Mouse (Mus musculus) lung, embryonic 16.5 days (tissue): Measurements from ENCODE around the gene Stat1. TPM values are rescaled to one million over a fixed set of nuclear protein-coding genes. Genes with fewer than 3 reads are reported as not detected.
A peak's percentile ranks its signal among the peaks of the same experiment; 100 is the strongest.

Experiments
- ATAC-seq: fragments of 200-750 bp; cut with Nextera tagmentation; 2 replicates; pipeline ENCODE4 v1.8.0; 2017; ENCODE audit warnings: low read depth, mild to moderate bottlenecking, moderate library complexity
- H3K27ac ChIP-seq: fragments of 300-500 bp; sonication (generic); 2 replicates; pipeline ENCODE4 v1.5.1; 2014; ENCODE audit warnings: mild to moderate bottlenecking, control low read depth, low read length
- H3K27me3 ChIP-seq: fragments of 300-500 bp; sonication (generic); 2 replicates; pipeline ENCODE4 v1.6.1; 2014; ENCODE audit warnings: low read depth, low read length, mixed read lengths; ENCODE audit not compliant: control insufficient read depth, insufficient read depth
- H3K36me3 ChIP-seq: fragments of 300-500 bp; sonication (generic); 2 replicates; pipeline ENCODE4 v1.6.1; 2014; ENCODE audit warnings: low read length; ENCODE audit not compliant: control insufficient read depth, insufficient read depth
- H3K4me1 ChIP-seq: fragments of 300-500 bp; sonication (generic); replicated peaks from 2 replicates; pipeline ENCODE4 v1.6.1; 2014; ENCODE audit warnings: low read length, mixed read lengths; ENCODE audit not compliant: control insufficient read depth, insufficient read depth
- H3K4me2 ChIP-seq: fragments of 300-500 bp; sonication (generic); 2 replicates; pipeline ENCODE4 v1.6.1; 2014; ENCODE audit warnings: low read depth, low read length, control low read depth
- H3K4me3 ChIP-seq: fragments of 300-500 bp; sonication (generic); 2 replicates; pipeline ENCODE4 v1.5.1; 2014; ENCODE audit warnings: mild to moderate bottlenecking, low read length, control low read depth
- H3K9ac ChIP-seq: fragments of 300-500 bp; sonication (generic); 2 replicates; pipeline ENCODE4 v1.6.1; 2014; ENCODE audit warnings: low read length, control low read depth
- H3K9me3 ChIP-seq: fragments of 300-500 bp; sonication (generic); 2 replicates; pipeline ENCODE4 v1.6.1; 2016; ENCODE audit warnings: low read length; ENCODE audit not compliant: control insufficient read depth
- WGBS: fragments of 180-500 bp; shearing (Covaris S2); extraction: QIAGEN DNeasy Blood & Tissue Kit; methylation state at CpG from one replicate; pipeline ENCODE4 v1.1.7; 2014; 5-methylcytosine and 5-hydroxymethylcytosine counted together
- polyA plus RNA-seq: library from polyadenylated mRNA; unstranded; fragments of >200 nt; fragmentation: Nextera tagmentation; extraction: Ambion mirVana; gene quantifications from 2 replicates; pipeline ENCODE4 v1.2.1, GENCODE M21; 2015

Gene Stat1
- 24.9 and 29.9 TPM in 2 replicates for polyA plus RNA-seq

- Histone ChIP-seq H3K27ac (peak within 1 kb of the TSS; percentile 53), H3K27me3 (no peaks in the 10 kb centered on the region), H3K4me3 (peak within 1 kb of the TSS; percentile 77), H3K4me1 (peaks cover 10% of the 10 kb centered on the region), H3K4me2 (peak within 1 kb of the TSS; percentile 76), H3K9ac (peak within 1 kb of the TSS; percentile 73), H3K9me3 (no peaks in the 10 kb centered on the region), H3K36me3 (no peaks in the 10 kb centered on the region)
- 3% methylated on average over 37 of the region's 37 CpGs for whole genome bisulfite sequencing
- peak; percentile 96 for ATAC-seq
These were observed at the start of gene Stat1 for GRCm38 (mm10) chr1:52118860-52119591. Gene Stat1 (plus strand): TSS chr1:52119440.

DNA sequence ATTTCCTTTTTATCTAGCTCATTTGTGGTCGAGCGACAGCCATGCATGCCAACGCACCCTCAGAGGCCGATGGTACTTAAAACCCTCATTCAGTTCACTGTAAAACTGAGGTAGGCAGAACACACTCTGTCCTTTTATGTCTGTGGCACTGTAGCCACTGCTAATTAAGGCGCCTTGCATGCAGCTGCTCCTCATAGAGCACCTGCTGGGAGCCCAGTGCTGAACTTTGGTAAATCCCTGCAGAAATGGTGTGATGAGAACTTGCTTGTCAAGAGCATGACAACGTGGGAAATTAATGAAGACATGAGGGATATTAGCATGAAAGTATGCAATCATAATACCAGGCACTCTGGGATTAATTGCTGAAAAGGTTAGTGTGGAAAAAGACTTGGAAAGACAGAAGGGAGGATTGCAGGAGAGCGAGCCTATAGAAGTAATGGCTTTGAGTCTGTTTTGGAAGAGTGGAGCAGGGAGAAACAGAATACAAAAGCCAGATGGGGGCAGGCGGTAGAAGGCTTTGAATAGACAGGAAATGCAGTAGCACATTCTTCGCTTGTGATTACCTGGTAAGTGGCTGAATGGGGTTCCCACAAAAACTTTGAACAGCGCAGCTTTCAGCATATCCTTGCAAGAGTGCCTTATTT is 39.4 kb upstream of the Stat1 start:
- H3K4me3 ChIP-seq, result no peak overlapping the region
- H3K9me3 ChIP-seq, result no peaks in the 10 kb centered on the region
- H3K27me3 ChIP-seq, result no peaks in the 10 kb centered on the region
- H3K4me2 ChIP-seq, result no peak overlapping the region
- H3K36me3 ChIP-seq, result no peaks in the 10 kb centered on the region
- ATAC-seq, result no peak
- no peak overlapping the region for H3K27ac ChIP-seq
- WGBS, result 33% methylated on average over 10 of the region's 10 CpGs
- H3K9ac ChIP-seq, result no peak overlapping the region
- H3K4me1 ChIP-seq, result no peaks in the 10 kb centered on the region

- H3K36me3 ChIP-seq, result no peaks in the 10 kb centered on the region
- H3K4me1 ChIP-seq, result no peaks in the 10 kb centered on the region
- H3K4me3 ChIP-seq, result no peak overlapping the region
- WGBS, result 33% methylated on average over 8 of the region's 8 CpGs
- H3K4me2 ChIP-seq, result no peak overlapping the region
- H3K9ac ChIP-seq, result no peak overlapping the region
- no peaks in the 10 kb centered on the region for H3K9me3 ChIP-seq
- no peak overlapping the region for H3K27ac ChIP-seq
- no peaks in the 10 kb centered on the region for H3K27me3 ChIP-seq
- ATAC-seq, result no peak
These were observed 38.9 kb upstream of the Stat1 start for GRCm38 (mm10) chr1:52080375-52080774.

DNA sequence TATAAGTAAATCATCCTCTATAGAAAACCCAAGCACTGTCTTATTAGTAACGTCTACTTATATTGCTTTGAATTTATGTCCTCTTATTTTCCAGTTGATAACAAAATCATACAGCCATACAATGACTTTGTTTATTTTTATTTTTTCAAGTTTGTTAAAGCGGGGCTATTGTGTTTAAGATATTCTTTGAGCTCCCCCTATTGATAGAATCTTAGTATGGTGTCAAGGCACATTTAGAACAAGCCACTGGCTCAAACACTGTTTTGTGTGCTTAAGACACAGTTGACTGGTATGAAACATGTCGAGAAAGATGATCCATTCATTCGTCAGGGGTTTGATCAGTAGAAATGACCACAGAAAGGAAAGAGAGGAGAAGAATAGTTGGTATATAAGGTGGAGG is 33.0 kb upstream of the Stat1 start:
- Histone ChIP-seq H3K4me3 (no peak overlapping the region), H3K36me3 (no peaks in the 10 kb centered on the region), H3K4me2 (no peak overlapping the region), H3K27me3 (no peaks in the 10 kb centered on the region), H3K9ac (no peak overlapping the region), H3K27ac (no peak overlapping the region), H3K9me3 (no peaks in the 10 kb centered on the region), H3K4me1 (no peaks in the 10 kb centered on the region)
- ATAC-seq, result no peak
- WGBS, result 19% methylated on average over 4 of the region's 4 CpGs

DNA sequence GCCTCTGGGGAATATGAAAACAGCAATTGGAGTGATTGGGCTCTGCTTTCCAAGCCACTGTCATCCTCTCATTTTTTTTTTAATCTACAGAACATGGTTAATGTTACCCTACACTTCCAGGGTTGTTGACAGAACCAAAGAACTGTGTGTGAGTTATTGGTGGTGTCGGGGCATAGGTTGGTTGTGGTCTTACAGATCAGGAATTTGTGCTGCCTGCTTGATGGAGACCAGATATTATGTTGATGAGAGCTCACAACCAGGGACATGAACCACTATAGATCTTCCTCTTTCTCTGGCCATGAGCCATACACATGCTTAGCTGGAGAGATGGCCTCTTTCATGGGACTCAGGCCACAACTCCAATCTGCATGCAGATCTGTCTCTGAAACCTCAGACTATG is 32.1 kb upstream of the Stat1 start:
- H3K4me2 ChIP-seq, result no peak overlapping the region
- 68% methylated on average over 1 of the region's 1 CpGs for WGBS
- no peaks in the 10 kb centered on the region for H3K36me3 ChIP-seq
- H3K4me3 ChIP-seq, result no peak overlapping the region
- H3K27ac ChIP-seq, result no peak overlapping the region
- no peak for ATAC-seq
- H3K9me3 ChIP-seq, result no peaks in the 10 kb centered on the region
- H3K4me1 ChIP-seq, result no peaks in the 10 kb centered on the region
- no peak overlapping the region for H3K9ac ChIP-seq
- H3K27me3 ChIP-seq, result no peaks in the 10 kb centered on the region

DNA sequence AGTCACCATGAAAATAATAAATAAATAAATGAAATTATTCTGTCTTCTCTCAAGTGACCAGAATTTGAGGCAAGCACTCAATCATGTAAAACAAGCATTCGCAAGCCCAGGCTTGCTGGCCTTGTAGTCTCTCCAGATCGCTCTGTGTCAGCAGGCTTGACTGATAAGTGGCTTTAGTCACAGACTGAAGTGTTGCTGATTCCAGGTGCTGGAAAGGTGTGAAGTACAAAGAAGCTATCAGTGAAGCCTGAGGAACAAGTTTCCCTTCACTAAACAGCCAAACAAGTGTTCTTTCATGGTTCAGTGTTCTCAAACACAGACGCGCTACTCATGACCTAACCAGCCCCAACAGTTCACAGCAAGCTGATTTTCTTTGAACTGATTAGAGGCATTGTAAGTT is 30.6 kb upstream of the Stat1 start:
- no peaks in the 10 kb centered on the region for H3K27me3 ChIP-seq
- WGBS, result 63% methylated on average over 4 of the region's 4 CpGs
- no peak overlapping the region for H3K9ac ChIP-seq
- no peak overlapping the region for H3K27ac ChIP-seq
- ATAC-seq, result no peak
- H3K36me3 ChIP-seq, result no peaks in the 10 kb centered on the region
- H3K4me1 ChIP-seq, result no peaks in the 10 kb centered on the region
- H3K4me3 ChIP-seq, result no peak overlapping the region
- no peaks in the 10 kb centered on the region for H3K9me3 ChIP-seq
- no peak overlapping the region for H3K4me2 ChIP-seq

GRCm38 (mm10) chr1:52098618-52099232 is 20.5 kb upstream of the Stat1 start:
- Histone ChIP-seq H3K4me2 (no peak overlapping the region), H3K9me3 (no peaks in the 10 kb centered on the region; the same call in 1 of the 2 replicates), H3K36me3 (no peaks in the 10 kb centered on the region), H3K27ac (no peak overlapping the region), H3K27me3 (no peaks in the 10 kb centered on the region), H3K4me1 (no peaks in the 10 kb centered on the region), H3K9ac (no peak overlapping the region), H3K4me3 (no peak overlapping the region)
- ATAC-seq, result no peak
- 75% methylated on average over 3 of the region's 3 CpGs for WGBS

- H3K4me3 ChIP-seq, result no peak overlapping the region
- no peak overlapping the region for H3K4me2 ChIP-seq
- no peak for ATAC-seq
- no peak overlapping the region for H3K27ac ChIP-seq
- H3K36me3 ChIP-seq, result no peaks in the 10 kb centered on the region
- WGBS, result 63% methylated on average over 6 of the region's 6 CpGs
- H3K9ac ChIP-seq, result no peak overlapping the region
- no peaks in the 10 kb centered on the region for H3K27me3 ChIP-seq
- H3K4me1 ChIP-seq, result no peaks in the 10 kb centered on the region
- no peaks in the 10 kb centered on the region; the same call in 1 of the 2 replicates for H3K9me3 ChIP-seq
These were observed 18.7 kb upstream of the Stat1 start for GRCm38 (mm10) chr1:52100496-52100895.

DNA sequence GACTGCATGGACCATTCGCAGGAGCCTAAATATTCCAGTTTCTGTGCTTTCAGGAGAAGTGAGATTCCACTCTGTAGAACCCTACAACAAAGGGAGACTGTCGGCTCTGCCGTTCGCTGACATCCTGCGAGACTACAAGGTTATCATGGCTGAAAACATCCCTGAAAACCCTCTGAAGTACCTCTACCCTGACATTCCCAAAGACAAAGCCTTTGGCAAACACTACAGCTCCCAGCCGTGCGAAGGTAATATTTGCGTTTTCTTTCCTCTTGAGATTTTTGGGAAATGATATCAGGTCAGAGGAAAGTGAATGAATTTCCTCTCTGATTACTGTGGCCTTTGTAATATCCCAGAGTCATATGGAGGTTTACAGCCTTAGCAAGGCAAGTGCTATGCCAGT is 16.4 kb upstream of the Stat1 start:
- WGBS, result 59% methylated on average over 8 of the region's 8 CpGs
- ATAC-seq, result peak; percentile 56; the same call in 1 of the 2 replicates
- H3K27ac ChIP-seq, result peak overlapping the region; percentile 28
- H3K36me3 ChIP-seq, result no peaks in the 10 kb centered on the region
- H3K9ac ChIP-seq, result no peak overlapping the region
- no peak overlapping the region for H3K4me2 ChIP-seq
- H3K27me3 ChIP-seq, result no peaks in the 10 kb centered on the region
- H3K4me3 ChIP-seq, result no peak overlapping the region
- H3K9me3 ChIP-seq, result no peaks in the 10 kb centered on the region; the same call in 1 of the 2 replicates
- H3K4me1 ChIP-seq, result no peaks in the 10 kb centered on the region
